Mouse (Mus musculus) heart, postnatal 0 days (tissue): ENCODE measurements at regions not wholly inside any gene's neighbourhood (a gene's known extent, or its start where the extent isn't known, plus 50 kb on each side); places are given as distances from the start of the nearest gene placed in this dataset.

ENCODE experiments used
- ATAC-seq: fragments of 200-750 bp; cut with Nextera tagmentation; 2 replicates; pipeline ENCODE4 v1.8.0; 2017; ENCODE audit warnings: low read depth, moderate number of reproducible peaks, moderate library complexity; ENCODE audit not compliant: insufficient read depth
- DNase-seq: peaks from one replicate; pipeline ENCODE4 v3.0.0-alpha.2; 2016; ENCODE audit warnings: low spot score
- H3K27ac ChIP-seq: fragments of 300-500 bp; sonication (generic); 2 replicates; pipeline ENCODE4 v1.5.1; 2014; ENCODE audit warnings: low read depth, mild to moderate bottlenecking
- H3K27me3 ChIP-seq: fragments of 300-500 bp; sonication (generic); 2 replicates; pipeline ENCODE4 v1.6.1; 2014; ENCODE audit warnings: low read length, mixed read lengths; ENCODE audit not compliant: control insufficient read depth, insufficient read depth
- H3K36me3 ChIP-seq: fragments of 300-500 bp; sonication (generic); replicated peaks from 2 replicates; pipeline ENCODE4 v1.6.1; 2014; ENCODE audit warnings: low read length, mixed read lengths; ENCODE audit not compliant: control insufficient read depth, insufficient read depth
- H3K4me1 ChIP-seq: fragments of 300-500 bp; sonication (generic); 2 replicates; pipeline ENCODE4 v1.6.1; 2014; ENCODE audit warnings: antibody characterized with exemption; ENCODE audit not compliant: control insufficient read depth, insufficient read depth
- H3K4me2 ChIP-seq: fragments of 300-500 bp; sonication (generic); 2 replicates; pipeline ENCODE4 v1.6.1; 2014; ENCODE audit warnings: low read depth, mild to moderate bottlenecking, low read length, moderate library complexity
- H3K4me3 ChIP-seq: fragments of 300-500 bp; sonication (generic); 2 replicates; pipeline ENCODE4 v1.5.1; 2014; ENCODE audit warnings: low read depth, low read length
- H3K9ac ChIP-seq: fragments of 300-500 bp; sonication (generic); replicated peaks from 2 replicates; pipeline ENCODE4 v1.6.1; 2014; ENCODE audit warnings: low read depth, low read length, mixed read lengths
- H3K9me3 ChIP-seq: fragments of 300-500 bp; sonication (generic); replicated peaks from 2 replicates; pipeline ENCODE4 v1.6.1; 2016; ENCODE audit warnings: low read length; ENCODE audit not compliant: control insufficient read depth
- CTCF ChIP-seq: IDR thresholded peaks from 2 replicates; pipeline ENCODE4 v1.5.1; 2016; ENCODE audit warnings: antibody characterized with exemption, control low read depth, low read depth
- EP300 ChIP-seq: IDR thresholded peaks from 2 replicates; pipeline ENCODE4 v1.6.1; 2016; ENCODE audit warnings: antibody characterized with exemption, low read depth
- WGBS: fragments of 180-500 bp; shearing (Covaris S2); extraction: QIAGEN DNeasy Blood & Tissue Kit; methylation state at CpG from one replicate; pipeline ENCODE4 v1.1.7; 2014; 5-methylcytosine and 5-hydroxymethylcytosine counted together

DNA sequence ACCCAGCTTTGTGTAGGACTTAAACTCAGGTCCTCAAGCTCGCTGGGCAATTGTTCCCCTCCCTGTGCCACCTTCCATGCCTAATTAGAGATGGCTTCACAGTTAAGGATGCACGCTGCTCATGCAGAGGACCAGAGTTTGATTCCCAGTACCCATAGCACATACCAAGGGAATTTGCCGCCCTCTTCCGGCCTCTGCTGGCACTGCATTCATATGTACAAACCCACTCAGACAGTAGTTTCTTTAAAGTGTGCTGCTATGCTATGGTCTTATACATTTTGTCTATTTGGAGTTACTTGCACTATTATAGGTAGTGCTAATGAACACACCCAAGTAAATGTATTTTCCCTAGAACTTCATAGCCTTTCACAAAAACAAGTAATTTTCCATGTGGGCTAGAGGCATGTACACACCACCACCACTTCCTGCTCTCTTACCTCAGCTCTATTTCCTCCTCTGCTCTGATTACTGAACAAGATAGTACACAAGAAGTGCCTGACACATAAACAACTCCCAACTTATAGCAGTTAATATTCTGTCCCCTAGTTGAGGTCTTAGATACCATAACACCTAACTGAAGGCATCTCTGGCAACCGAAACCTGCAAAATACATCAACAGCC lies 57.4 kb upstream of the Clint1 start:
- no peak for TF ChIP-seq EP300
- peak; percentile 18; the same call in 1 of the 2 replicates for TF ChIP-seq CTCF
- 66% methylated on average over 5 of the region's 5 CpGs for WGBS
- no peaks in the 10 kb centered on the region for H3K9me3 ChIP-seq

GRCm38 (mm10) chr11:45795322-45795721 lies 56.5 kb upstream of the Clint1 start:
- no peak for ATAC-seq
- no peak for TF ChIP-seq EP300
- TF ChIP-seq CTCF, result no peak
- no peaks in the 10 kb centered on the region for H3K4me1 ChIP-seq
- no peak overlapping the region for H3K27ac ChIP-seq
- H3K4me3 ChIP-seq, result no peak overlapping the region
- 41% methylated on average over 6 of the region's 6 CpGs for WGBS
- DNase-seq, result no peak
- H3K36me3 ChIP-seq, result no peaks in the 10 kb centered on the region
- no peak overlapping the region for H3K9ac ChIP-seq
- no peak overlapping the region for H3K4me2 ChIP-seq
- no peaks in the 10 kb centered on the region for H3K27me3 ChIP-seq
- H3K9me3 ChIP-seq, result no peaks in the 10 kb centered on the region

More for the DNA sequence above, 57.4 kb upstream of the Clint1 start:
- DNase-seq (no peak), ATAC-seq (no peak)
- Histone ChIP-seq H3K4me1 (no peaks in the 10 kb centered on the region), H3K9ac (no peak overlapping the region), H3K27me3 (no peaks in the 10 kb centered on the region), H3K36me3 (no peaks in the 10 kb centered on the region), H3K4me2 (no peak overlapping the region), H3K4me3 (no peak overlapping the region), H3K27ac (no peak overlapping the region)

DNA sequence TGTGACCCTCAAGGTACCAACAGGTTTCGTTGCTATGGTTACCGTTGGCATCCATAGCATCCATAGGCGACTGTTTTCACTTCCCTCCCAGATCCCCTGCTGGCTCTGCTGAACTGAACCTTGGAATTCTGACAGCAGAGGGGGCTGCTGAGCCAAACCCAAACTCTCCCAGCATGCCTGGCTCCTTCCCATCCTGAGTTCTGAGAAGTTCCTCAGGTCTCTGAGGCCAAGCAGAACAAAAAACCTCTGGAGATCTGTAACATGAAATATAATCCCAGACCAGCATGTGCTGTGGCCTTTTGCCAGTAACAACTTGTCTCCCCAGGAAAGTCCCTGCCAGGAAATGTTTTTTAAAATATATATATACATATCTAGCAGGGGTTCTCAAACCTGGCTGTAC lies 56.1 kb upstream of the Clint1 start:
- no peak overlapping the region for H3K4me3 ChIP-seq
- ATAC-seq (peak; percentile 64), DNase-seq (peak; percentile 65)
- H3K4me1 ChIP-seq, result no peaks in the 10 kb centered on the region
- H3K36me3 ChIP-seq, result no peaks in the 10 kb centered on the region
- no peaks in the 10 kb centered on the region for H3K27me3 ChIP-seq
- H3K27ac ChIP-seq, result no peak overlapping the region
- 9% methylated on average over 3 of the region's 3 CpGs for WGBS
- H3K4me2 ChIP-seq, result no peak overlapping the region
- H3K9me3 ChIP-seq, result no peaks in the 10 kb centered on the region
- H3K9ac ChIP-seq, result no peak overlapping the region
- TF ChIP-seq CTCF (peak; percentile 86), EP300 (no peak)

DNA sequence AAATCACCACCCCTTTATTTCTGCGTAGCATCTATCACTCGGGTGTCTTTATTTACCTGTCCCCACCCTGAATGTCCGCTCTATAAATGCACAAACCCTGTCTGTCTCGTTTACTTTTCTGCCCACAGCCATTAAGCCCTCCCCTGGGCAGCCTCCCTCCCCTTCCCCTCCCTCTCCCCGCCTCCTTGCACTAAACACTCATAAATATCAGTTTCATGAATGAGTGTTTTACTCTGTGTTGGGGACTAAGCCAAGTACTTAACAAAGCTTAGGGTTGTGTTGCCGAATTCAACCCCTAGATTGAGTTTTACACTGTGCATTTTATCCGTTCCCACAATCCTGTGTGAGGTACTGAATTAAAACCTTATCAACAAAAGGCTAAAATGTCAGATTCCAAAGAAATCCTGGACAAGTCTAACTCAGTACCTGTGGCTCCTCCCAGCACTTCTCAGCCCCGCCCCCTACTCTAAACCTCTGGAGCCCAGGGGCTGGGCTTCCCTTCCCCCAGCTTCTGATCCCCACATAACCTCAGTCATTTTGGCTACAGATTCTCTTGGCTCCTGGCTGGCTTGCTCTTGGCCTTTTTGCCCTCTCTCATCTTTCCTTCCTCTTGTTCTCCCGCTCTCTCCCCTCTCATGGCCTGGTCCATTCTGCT lies 52.0 kb upstream of the Clint1 start:
- Histone ChIP-seq H3K27ac (no peak overlapping the region), H3K4me2 (no peak overlapping the region), H3K4me1 (no peaks in the 10 kb centered on the region), H3K36me3 (no peaks in the 10 kb centered on the region), H3K27me3 (no peaks in the 10 kb centered on the region), H3K9ac (no peak overlapping the region), H3K4me3 (no peak overlapping the region), H3K9me3 (no peaks in the 10 kb centered on the region)
- ATAC-seq (no peak), DNase-seq (no peak)
- WGBS, result 44% methylated on average over 9 of the region's 9 CpGs
- TF ChIP-seq EP300, result no peak
- TF ChIP-seq CTCF, result no peak
